Mouse (Mus musculus) bone marrow, adult 2 months (tissue): ENCODE measurements around the gene Slco4c1. TPM values are rescaled to one million over a fixed set of nuclear protein-coding genes. Genes with fewer than 3 reads are reported as not detected.

Source experiments
- H3K27ac ChIP-seq: fragments of 200-500 bp; 2 replicates; pipeline ENCODE4 v1.5.1; 2012; ENCODE audit warnings: low read depth, mild to moderate bottlenecking, control low read depth, inconsistent platforms, low read length; ENCODE audit not compliant: control insufficient read depth, poor library complexity, insufficient read depth
- H3K4me1 ChIP-seq: fragments of 200-500 bp; 2 replicates; pipeline ENCODE4 v1.6.1; 2011; ENCODE audit warnings: low read length; ENCODE audit not compliant: control insufficient read depth, insufficient read depth
- H3K4me3 ChIP-seq: fragments of 200-500 bp; replicated peaks from 2 replicates; pipeline ENCODE3; 2011; ENCODE audit warnings: mild to moderate bottlenecking, low read depth, low read length, control low read depth; ENCODE audit not compliant: control insufficient read depth
- CTCF ChIP-seq: fragments of 200-500 bp; IDR thresholded peaks from 2 replicates; pipeline ENCODE4 v1.5.1; 2011; ENCODE audit warnings: low read length, control low read depth; ENCODE audit not compliant: control insufficient read depth, insufficient read depth
- POLR2A ChIP-seq: fragments of 200-500 bp; IDR thresholded peaks from 2 replicates; pipeline ENCODE4 v1.6.1; 2011; ENCODE audit warnings: low read depth, mild to moderate bottlenecking, control low read depth, low read length, borderline replicate concordance; ENCODE audit not compliant: control insufficient read depth
- WGBS: fragments of 180-500 bp; shearing (Covaris S2); methylation state at CpG from one replicate; pipeline ENCODE4 v1.1.7; 2018; 5-methylcytosine and 5-hydroxymethylcytosine counted together
- polyA plus RNA-seq: library from polyadenylated mRNA; stranded (reverse); fragments of >200 nt; gene quantifications from 2 replicates; pipeline ENCODE4 v1.2.4, GENCODE M21; 2011; ENCODE audit warnings: low replicate concordance; ENCODE audit not compliant: missing spikeins, insufficient read depth, insufficient read length

Gene Slco4c1
- polyA plus RNA-seq, 1 experiment: 1.1 TPM

DNA sequence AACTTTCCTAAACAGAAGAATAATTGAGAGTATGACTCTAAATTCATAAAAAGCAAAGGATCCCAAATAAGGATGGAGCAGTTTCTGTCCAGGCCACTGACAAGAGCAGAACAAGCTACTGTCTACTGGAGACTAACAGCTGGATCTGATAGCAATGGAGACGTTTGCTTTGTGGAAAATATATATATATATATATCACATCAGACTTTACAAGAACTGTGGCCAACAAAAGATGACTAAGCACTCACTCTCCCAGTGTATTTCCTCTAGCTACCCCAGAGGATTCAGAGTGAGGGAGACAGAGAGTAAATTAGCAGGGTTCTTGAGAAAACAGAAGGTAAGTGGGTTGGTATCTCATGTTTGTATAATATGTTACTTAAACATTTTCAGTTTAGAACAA is 105.4 kb downstream of the Slco4c1 start:
- TF ChIP-seq CTCF (no peak), POLR2A (no peak)
- 0% methylated on average over 1 of the region's 1 CpGs for WGBS
- Histone ChIP-seq H3K27ac (no peak overlapping the region), H3K4me1 (no peaks in the 10 kb centered on the region), H3K4me3 (no peak overlapping the region)
